Mouse (Mus musculus) bone marrow, adult 2 months (tissue): ENCODE results near the gene Ttc1.

Source experiments
- CTCF ChIP-seq: fragments of 200-500 bp; IDR thresholded peaks from 2 replicates; pipeline ENCODE4 v1.5.1; 2011; ENCODE audit warnings: low read length, control low read depth; ENCODE audit not compliant: control insufficient read depth, insufficient read depth
- POLR2A ChIP-seq: fragments of 200-500 bp; IDR thresholded peaks from 2 replicates; pipeline ENCODE4 v1.6.1; 2011; ENCODE audit warnings: low read depth, mild to moderate bottlenecking, control low read depth, low read length, borderline replicate concordance; ENCODE audit not compliant: control insufficient read depth

- no peak for TF ChIP-seq CTCF
- TF ChIP-seq POLR2A: no peak
Measured at GRCm38 (mm10) chr11:43728737-43729301, 19.0 kb downstream of the Ttc1 start.
